ENCODE assay signal across 7 mouse cellular contexts in the genomic region with DNA sequence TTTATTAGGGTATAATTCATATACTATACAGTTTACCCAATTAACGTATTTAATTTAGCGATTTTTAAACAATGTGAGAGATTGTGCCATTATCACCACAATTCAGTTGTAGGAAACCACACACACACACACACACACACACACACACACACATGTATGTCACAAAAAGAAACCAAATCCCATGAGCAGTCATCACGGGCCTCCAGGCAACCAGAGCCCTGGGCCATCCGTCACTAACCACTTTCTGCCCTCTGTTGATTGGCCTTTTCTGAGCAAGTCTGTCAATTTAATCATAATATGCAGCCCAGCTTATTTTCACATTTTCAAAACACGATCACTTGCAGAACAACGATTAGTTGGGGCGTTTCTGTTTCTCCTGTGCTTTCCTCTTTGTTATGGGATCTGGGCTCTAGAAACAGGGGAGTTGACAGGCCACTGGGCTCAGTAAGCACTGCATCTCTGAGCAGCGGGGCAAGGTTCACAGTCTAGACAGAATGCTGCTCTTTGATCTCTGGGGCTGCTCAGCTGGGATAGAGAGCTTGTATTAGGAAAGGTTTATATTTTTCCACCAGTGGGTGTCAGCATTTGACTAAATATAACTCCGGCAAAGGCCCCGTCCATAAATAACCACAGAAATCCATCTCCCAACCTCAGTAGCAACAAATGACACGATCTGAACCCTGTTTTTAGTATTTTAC. TPM values are rescaled to one million over a fixed set of nuclear protein-coding genes. Genes with fewer than 3 reads are reported as not detected.
DNase-seq lines count a peak whose midpoint lies in the region; ATAC-seq lines count a peak whose summit lies in the region.

No protein-coding gene starts in this region.

- peak; percentile 72 for ATAC-seq in hindbrain, embryonic 13.5 days (ENCODE audit: low FRiP score)
- ATAC-seq in limb, embryonic 12.5 days (ENCODE audit: insufficient number of reproducible peaks, insufficient read depth, low FRiP score, low TSS enrichment, low read depth), result peak; percentile 31; the same call in 1 of the 2 replicates
- ATAC-seq in midbrain, embryonic 15.5 days (replicated peaks), result peak; percentile 89

- H3K4me1 ChIP-seq in hindbrain, embryonic 13.5 days (replicated peaks), result no peaks in the 10 kb centered on the region
- H3K4me1 ChIP-seq in limb, embryonic 12.5 days (replicated peaks), result peaks cover 7% of the 10 kb centered on the region
- no peaks in the 10 kb centered on the region for H3K4me1 ChIP-seq in midbrain, embryonic 15.5 days

- peak; percentile 37 for DNase-seq in right cerebral cortex, adult 18-20 months
- no peak for DNase-seq in right cerebral cortex, postnatal 36 days (ENCODE audit: low spot score in 2 of 2)
- peak; percentile 86 for DNase-seq in embryo, embryonic 11 days
- DNase-seq in c-Kit-positive CD71-positive TER-119-positive erythroid progenitor cells, embryonic 14.5 days (ENCODE audit: low spot score), result no peak

- WGBS in hindbrain, embryonic 13.5 days, result 51% methylated on average over 11 of the region's 11 CpGs
- WGBS in limb, embryonic 12.5 days, result 44% methylated on average over 11 of the region's 11 CpGs
- WGBS in midbrain, embryonic 15.5 days, result 40% methylated on average over 11 of the region's 11 CpGs

- H3K4me2 ChIP-seq in hindbrain, embryonic 13.5 days, result no peak overlapping the region
- H3K4me2 ChIP-seq in limb, embryonic 12.5 days, result no peak overlapping the region
- no peak overlapping the region for H3K4me2 ChIP-seq in midbrain, embryonic 15.5 days

- H3K4me3 ChIP-seq in hindbrain, embryonic 13.5 days, result no peak overlapping the region
- H3K4me3 ChIP-seq in limb, embryonic 12.5 days (replicated peaks), result no peak overlapping the region
- no peak overlapping the region for H3K4me3 ChIP-seq in midbrain, embryonic 15.5 days

- no peaks in the 10 kb centered on the region for H3K36me3 ChIP-seq in hindbrain, embryonic 13.5 days
- H3K36me3 ChIP-seq in limb, embryonic 12.5 days, result peaks cover 2% of the 10 kb centered on the region; the same call in 1 of the 2 replicates
- no peaks in the 10 kb centered on the region for H3K36me3 ChIP-seq in midbrain, embryonic 15.5 days (replicated peaks)

- no peaks in the 10 kb centered on the region for H3K27me3 ChIP-seq in hindbrain, embryonic 13.5 days
- no peaks in the 10 kb centered on the region for H3K27me3 ChIP-seq in limb, embryonic 12.5 days
- no peaks in the 10 kb centered on the region for H3K27me3 ChIP-seq in midbrain, embryonic 15.5 days (replicated peaks)

- H3K9ac ChIP-seq in hindbrain, embryonic 13.5 days, result no peak overlapping the region
- 0 out of 2 replicates have a peak overlapping the region, but pooled peaks have one; percentile 12 for H3K9ac ChIP-seq in limb, embryonic 12.5 days (replicated peaks)
- H3K9ac ChIP-seq in midbrain, embryonic 15.5 days, result 0 out of 2 replicates have a peak overlapping the region, but pooled peaks have one; percentile 0

- no peaks in the 10 kb centered on the region for H3K9me3 ChIP-seq in hindbrain, embryonic 13.5 days
- 0 out of 2 replicates have a peak, but pooled peaks cover 2% of the 10 kb centered on the region for H3K9me3 ChIP-seq in limb, embryonic 12.5 days
- H3K9me3 ChIP-seq in midbrain, embryonic 15.5 days, result no peaks in the 10 kb centered on the region

- no peak overlapping the region for H3K27ac ChIP-seq in hindbrain, embryonic 13.5 days
- H3K27ac ChIP-seq in limb, embryonic 12.5 days, result no peak overlapping the region
- H3K27ac ChIP-seq in midbrain, embryonic 15.5 days, result no peak overlapping the region; the same call in 1 of the 2 replicates

RNA-seq across cellular contexts. Expression of gene Arsb, which starts 21.7 kb away (rescaled TPM):
- 6.1 and 7.4 TPM in 2 replicates for polyA plus RNA-seq in hindbrain, embryonic 13.5 days (2015; fragmentation: Nextera tagmentation; extraction: Ambion mirVana)
- 7.9 and 9.3 TPM in 2 replicates for polyA plus RNA-seq in limb, embryonic 12.5 days (2016; fragmentation: Nextera tagmentation; extraction: Ambion mirVana)
- 8.5 and 9.3 TPM in 2 replicates for polyA plus RNA-seq in midbrain, embryonic 15.5 days (2015; fragmentation: Nextera tagmentation; extraction: Ambion mirVana)

Comparison
In these comparisons a context has a peak if more than half of its experiments do, and no peak if none do; other contexts are left out.
1. DNase-seq: peak in right cerebral cortex, adult 18-20 months (single experiment) and embryo, embryonic 11 days (single experiment); none in right cerebral cortex, postnatal 36 days (0 of 2) and c-Kit-positive CD71-positive TER-119-positive erythroid progenitor cells, embryonic 14.5 days (single experiment).
2. ATAC-seq: peak in every context shown above with its lines; median percentile 89 in midbrain, embryonic 15.5 days; 72 in hindbrain, embryonic 13.5 days; 31 in limb, embryonic 12.5 days.